Mouse (Mus musculus) layer of hippocampus, adult 11-12 months (tissue): ENCODE data around the gene Ccdc103.

Experiments
- DNase-seq: peaks from one replicate; pipeline ENCODE4 v3.0.0; 2022; ENCODE audit warnings: low spot score

Gene Ccdc103

DNA sequence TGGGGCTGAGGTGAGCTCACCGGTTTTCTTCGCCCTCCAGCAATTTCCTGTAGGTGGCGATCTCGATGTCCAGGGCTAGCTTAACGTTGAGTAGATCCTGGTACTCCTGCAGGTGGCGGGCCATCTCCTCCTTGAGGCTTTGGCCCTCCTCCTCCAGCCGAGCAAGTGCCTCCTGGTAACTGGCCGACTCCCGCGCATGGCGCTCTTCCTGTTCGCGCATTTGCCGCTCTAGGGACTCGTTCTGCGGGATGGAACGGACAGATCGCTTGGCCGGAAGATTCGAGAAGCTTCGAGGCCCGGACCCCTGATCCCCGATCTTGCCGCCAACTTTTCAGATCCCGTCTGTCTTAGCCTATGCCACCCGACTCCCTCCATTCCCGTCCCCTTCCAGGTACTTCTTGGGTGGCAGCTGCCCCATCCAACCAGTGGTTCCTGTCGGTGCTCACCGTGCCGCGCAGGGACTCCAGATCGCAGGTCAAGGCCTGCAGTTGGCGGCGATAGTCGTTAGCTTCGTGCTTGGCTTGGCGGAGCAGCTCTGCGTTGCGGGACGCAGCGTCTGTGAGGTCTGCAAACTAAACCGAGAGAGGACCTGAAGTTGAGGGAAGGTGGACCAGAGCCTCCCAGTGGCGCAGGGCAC lies 12.1 kb downstream of the Ccdc103 start:
- peak; percentile 47 for DNase-seq

GRCm38 (mm10) chr11:102894716-102895115 lies 13.7 kb downstream of the Ccdc103 start:
- DNase-seq = no peak

- no peak for DNase-seq
These were observed 14.8 kb downstream of the Ccdc103 start for GRCm38 (mm10) chr11:102895779-102896178.

DNA sequence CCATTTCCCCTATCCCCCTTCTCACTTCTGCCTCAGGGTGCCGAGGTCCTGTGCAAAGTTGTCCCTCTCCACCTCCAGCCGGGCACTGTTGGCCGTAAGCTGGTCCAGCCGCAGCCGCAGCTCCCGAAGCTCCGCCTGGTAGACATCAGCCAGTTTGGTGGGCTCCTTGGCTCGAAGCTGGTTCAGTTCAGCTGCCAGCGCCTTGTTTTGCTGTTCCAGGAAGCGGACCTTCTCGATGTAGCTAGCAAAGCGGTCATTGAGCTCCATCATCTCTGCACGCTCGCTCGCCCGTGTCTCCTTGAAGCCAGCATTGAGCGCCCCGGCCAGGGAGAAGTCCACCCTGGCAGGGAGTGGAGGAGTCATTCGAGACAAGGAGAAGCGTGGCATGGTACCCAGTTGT lies 15.6 kb downstream of the Ccdc103 start:
- DNase-seq = no peak

DNA sequence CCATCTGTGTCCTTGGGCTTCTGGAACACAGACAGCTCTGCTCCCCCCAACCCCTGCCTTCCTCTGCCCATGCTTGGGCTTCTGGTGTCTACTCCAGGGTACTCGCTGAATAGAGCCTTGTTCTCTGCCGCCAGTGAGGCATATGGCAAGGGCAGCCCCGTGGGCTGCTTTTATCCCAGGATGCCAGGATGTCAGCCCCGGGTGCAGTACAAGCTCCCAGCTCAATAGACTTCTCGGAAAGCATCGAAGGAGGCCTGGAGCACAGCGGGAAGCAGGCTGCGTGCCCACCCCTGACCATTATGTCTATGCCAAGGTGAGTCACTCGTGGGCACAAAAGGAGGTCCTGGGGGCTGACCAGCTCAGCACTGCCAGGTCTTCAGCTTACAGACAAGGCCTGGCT lies 17.4 kb downstream of the Ccdc103 start:
- peak; percentile 58 for DNase-seq

DNA sequence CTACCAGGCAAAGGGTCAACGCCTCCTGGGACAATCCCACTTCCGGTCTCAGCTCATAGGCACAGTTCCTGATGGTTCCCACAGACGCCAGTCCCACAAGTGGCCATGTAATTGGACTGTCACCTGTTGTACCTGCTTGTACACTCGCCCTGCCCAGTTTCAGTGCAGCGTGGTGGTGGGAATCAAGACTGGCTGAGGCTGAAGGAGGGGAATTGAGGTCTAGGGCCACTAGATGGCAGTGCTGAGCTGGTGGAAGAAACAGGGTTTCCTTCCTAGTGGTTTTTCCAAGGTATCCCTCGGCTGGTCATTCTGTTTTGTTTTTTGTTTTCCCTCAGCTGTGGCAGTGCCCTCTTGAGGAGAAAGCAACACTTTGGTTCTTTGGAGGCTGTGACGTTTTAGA lies 19.8 kb downstream of the Ccdc103 start, which contains the start of gene Gfap:
Gfap (minus strand) TSS at position 150 of the 400 bp plus-strand sequence.
- peak; percentile 80 for DNase-seq

GRCm38 (mm10) chr11:102901199-102901598 lies 20.2 kb downstream of the Ccdc103 start:
- no peak for DNase-seq

GRCm38 (mm10) chr11:102902107-102902506 lies 21.1 kb downstream of the Ccdc103 start:
- no peak for DNase-seq

- DNase-seq = no peak
These were observed 22.6 kb downstream of the Ccdc103 start for GRCm38 (mm10) chr11:102903654-102904053.

- DNase-seq = no peak
These were observed 30.4 kb downstream of the Ccdc103 start for GRCm38 (mm10) chr11:102911376-102911775.

DNA sequence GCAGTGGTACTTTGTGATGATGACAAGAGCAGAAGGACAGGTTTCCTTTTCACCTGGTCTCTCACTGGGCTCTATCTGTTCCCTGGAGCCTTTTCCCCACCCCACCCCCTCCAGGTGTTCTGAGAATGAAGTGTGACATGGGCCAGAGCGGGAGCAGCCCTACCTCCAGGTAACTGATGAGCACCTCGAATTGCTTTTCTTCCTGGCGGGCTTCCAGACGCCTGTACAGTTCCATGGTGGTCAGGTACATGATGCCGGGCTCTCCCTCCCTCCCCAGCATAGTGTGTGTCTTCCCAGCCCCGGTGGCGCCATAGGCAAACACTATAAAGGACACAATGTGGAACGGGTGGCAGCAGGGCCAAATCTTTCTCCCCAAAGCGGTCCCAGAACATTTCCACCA lies 34.4 kb downstream of the Ccdc103 start:
- DNase-seq = no peak

DNA sequence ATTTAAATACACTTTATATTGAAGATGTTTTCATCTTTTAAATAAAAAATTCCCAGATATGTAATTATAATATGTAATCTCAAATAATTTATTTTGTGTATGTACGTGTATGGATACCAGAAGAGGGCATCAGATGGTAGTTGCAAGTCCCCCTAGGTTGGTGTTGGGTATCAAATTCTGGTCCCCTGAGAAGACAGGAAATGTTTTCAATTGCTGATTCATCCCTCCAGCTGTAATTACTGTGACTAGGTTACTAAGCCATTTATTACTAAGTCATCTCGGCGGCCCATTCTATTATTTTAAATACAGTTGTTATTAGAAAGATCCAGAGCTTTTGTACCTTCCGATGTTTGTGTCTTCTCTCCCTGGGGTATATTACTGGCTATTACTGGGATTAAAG lies 37.1 kb downstream of the Ccdc103 start:
- DNase-seq = no peak

DNA sequence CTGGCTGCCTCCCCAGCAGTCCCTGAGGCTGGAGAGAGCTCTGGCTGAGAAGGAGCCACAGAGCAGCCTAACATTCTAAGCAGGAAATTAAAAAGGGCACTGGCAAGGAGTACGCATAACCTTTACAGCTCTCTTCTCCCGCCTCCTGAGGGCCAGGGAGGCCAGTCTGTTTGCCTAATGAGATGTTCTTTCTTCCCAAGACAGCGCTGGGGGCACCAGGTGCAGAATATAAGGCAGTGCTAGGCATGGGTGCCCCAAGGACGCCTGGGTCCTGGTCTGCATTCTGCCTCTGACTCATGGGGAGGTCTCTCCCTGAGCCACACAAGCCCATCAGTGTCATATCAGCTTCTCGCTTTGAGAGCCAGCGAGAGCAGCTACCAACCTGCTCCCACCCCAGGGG lies 40.5 kb downstream of the Ccdc103 start:
- DNase-seq = no peak

DNA sequence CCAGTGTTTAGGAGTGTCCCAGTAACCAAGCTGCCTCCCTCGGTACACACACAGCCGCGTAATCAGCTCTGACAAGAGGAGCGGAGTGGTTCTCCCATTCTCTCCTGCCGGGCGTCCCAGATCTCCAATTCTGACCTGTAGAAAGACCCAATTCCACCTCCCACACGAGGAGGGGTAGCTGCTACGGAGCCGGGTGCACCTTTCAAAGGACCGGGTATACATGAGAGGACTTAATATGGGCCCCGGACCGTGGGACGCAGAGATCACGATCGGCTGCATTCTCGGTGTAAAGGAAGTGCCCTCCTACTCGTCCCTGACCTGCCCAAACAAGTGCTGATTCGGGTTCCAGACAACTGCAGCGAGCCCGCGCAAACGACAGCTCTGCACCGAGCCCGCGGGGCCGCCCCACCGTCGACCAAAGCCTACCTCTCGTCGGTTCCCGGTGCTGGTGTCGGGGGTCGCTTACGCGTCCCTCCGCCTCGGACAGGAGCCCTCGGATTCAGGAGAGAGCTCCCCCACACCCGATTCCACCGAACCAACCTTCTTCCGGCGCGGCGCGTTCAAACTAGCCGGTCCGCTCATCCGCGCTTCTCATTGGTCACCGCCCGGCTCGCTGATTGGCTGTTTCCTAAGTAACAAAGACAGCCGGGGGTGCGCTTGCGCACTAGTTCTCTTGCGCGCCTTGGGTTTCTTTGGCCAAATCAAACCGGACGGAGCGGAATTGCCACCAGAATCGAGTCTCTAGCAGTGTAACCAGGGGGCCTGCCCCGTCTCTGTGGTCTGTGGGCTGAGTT lies 43.8 kb downstream of the Ccdc103 start, which contains the start of gene Kif18b:
Kif18b (minus strand) TSS at position 568 of the 794 bp plus-strand sequence.
- DNase-seq = peak; percentile 95

DNA sequence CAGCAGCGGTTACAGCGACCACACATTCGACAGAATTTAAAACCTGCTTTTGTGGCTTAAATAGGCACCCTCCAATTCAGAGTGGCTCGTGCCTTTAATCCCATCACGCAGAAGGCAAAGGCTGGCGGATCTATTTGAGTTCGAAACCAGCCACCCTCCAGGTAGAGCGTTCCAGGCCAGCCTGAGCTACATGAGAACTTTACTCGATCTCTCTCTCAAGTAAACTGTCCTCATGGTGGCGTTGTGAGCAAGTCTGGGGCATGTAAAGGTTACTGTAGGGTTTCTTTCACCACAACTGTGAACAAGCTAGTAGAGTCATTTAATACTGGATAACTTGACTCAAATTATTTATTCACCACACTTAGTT lies 44.3 kb downstream of the Ccdc103 start:
- no peak for DNase-seq

- no peak for DNase-seq
These were observed 49.7 kb downstream of the Ccdc103 start for GRCm38 (mm10) chr11:102930672-102931071.
